Mouse (Mus musculus) neural tube, embryonic 11.5 days (tissue): ENCODE results near the gene Fam131a. TPM values are rescaled to one million over a fixed set of nuclear protein-coding genes. Genes with fewer than 3 reads are reported as not detected.

Experiments used
- ATAC-seq: fragments of 200-750 bp; cut with Nextera tagmentation; 2 replicates; pipeline ENCODE4 v1.8.0; 2017; ENCODE audit warnings: moderate number of reproducible peaks, mild to moderate bottlenecking, moderate TSS enrichment, moderate library complexity; ENCODE audit not compliant: insufficient read depth, low FRiP score, low TSS enrichment
- DNase-seq: peaks from one replicate; pipeline ENCODE4 v3.0.0-alpha.2; 2015; ENCODE audit warnings: low spot score
- H3K27ac ChIP-seq: fragments of 300-500 bp; sonication (generic); 2 replicates; pipeline ENCODE4 v1.5.1; 2014; ENCODE audit warnings: low read depth, mild to moderate bottlenecking, low read length
- H3K27me3 ChIP-seq: fragments of 300-500 bp; sonication (generic); 2 replicates; pipeline ENCODE4 v1.6.1; 2014; ENCODE audit warnings: mild to moderate bottlenecking, low read length, mixed read lengths; ENCODE audit not compliant: control insufficient read depth, insufficient read depth
- H3K36me3 ChIP-seq: fragments of 300-500 bp; sonication (generic); 2 replicates; pipeline ENCODE4 v1.6.1; 2014; ENCODE audit warnings: mild to moderate bottlenecking, low read length, moderate library complexity, mixed read lengths; ENCODE audit not compliant: control insufficient read depth, insufficient read depth
- H3K4me1 ChIP-seq: fragments of 300-500 bp; sonication (generic); 2 replicates; pipeline ENCODE4 v1.6.1; 2014; ENCODE audit warnings: low read length, mixed read lengths; ENCODE audit not compliant: control insufficient read depth, insufficient read depth
- H3K4me2 ChIP-seq: fragments of 300-500 bp; sonication (generic); 2 replicates; pipeline ENCODE4 v1.6.1; 2014; ENCODE audit warnings: low read depth, mild to moderate bottlenecking, moderate library complexity
- H3K4me3 ChIP-seq: fragments of 300-500 bp; sonication (generic); 2 replicates; pipeline ENCODE4 v1.5.1; 2014; ENCODE audit warnings: low read depth, low read length
- H3K9ac ChIP-seq: fragments of 300-500 bp; sonication (generic); 2 replicates; pipeline ENCODE4 v1.6.1; 2014; ENCODE audit warnings: mild to moderate bottlenecking, low read length
- H3K9me3 ChIP-seq: fragments of 300-500 bp; sonication (generic); 2 replicates; pipeline ENCODE4 v1.6.1; 2016; ENCODE audit warnings: low read length; ENCODE audit not compliant: control insufficient read depth
- WGBS: fragments of 180-500 bp; shearing (Covaris S2); extraction: QIAGEN DNeasy Blood & Tissue Kit; methylation state at CpG from one replicate; pipeline ENCODE4 v1.1.7; 2014; 5-methylcytosine and 5-hydroxymethylcytosine counted together
- polyA plus RNA-seq: library from polyadenylated mRNA; unstranded; fragments of >200 nt; fragmentation: Nextera tagmentation; extraction: Ambion mirVana; gene quantifications from 2 replicates; pipeline ENCODE4 v1.2.1, GENCODE M21; 2014

Fam131a gene
- polyA plus RNA-seq, 1 experiment from 2014 or later = 17.8 TPM

GRCm38 (mm10) chr16:20715976-20716840, 23.2 kb downstream of the Fam131a start:
- peak; percentile 92 for DNase-seq
- Histone ChIP-seq H3K4me2 (peak overlapping the region; percentile 93), H3K4me3 (peak overlapping the region; percentile 63), H3K9ac (peak overlapping the region; percentile 82), H3K27me3 (no peaks in the 10 kb centered on the region), H3K9me3 (no peaks in the 10 kb centered on the region), H3K27ac (peak overlapping the region; percentile 88), H3K36me3 (peaks cover 6% of the 10 kb centered on the region), H3K4me1 (peaks cover 30% of the 10 kb centered on the region)
- WGBS = under 1% methylated on average over 61 of the region's 68 CpGs
- ATAC-seq = peak; percentile 88

- under 1% methylated on average over 8 of the region's 8 CpGs for WGBS
- peaks cover 4% of the 10 kb centered on the region for H3K36me3 ChIP-seq
- H3K4me1 ChIP-seq = peaks cover 30% of the 10 kb centered on the region
- DNase-seq (no peak), ATAC-seq (peak; percentile 8)
- H3K27ac ChIP-seq = peak overlapping the region; percentile 88
- no peaks in the 10 kb centered on the region for H3K27me3 ChIP-seq
- peak overlapping the region; percentile 93 for H3K4me2 ChIP-seq
- no peaks in the 10 kb centered on the region for H3K9me3 ChIP-seq
- H3K9ac ChIP-seq = peak overlapping the region; percentile 82
- peak overlapping the region; percentile 63 for H3K4me3 ChIP-seq
Observed at GRCm38 (mm10) chr16:20716841-20717180, 23.8 kb downstream of the Fam131a start.

GRCm38 (mm10) chr16:20717181-20717977, 24.3 kb downstream of the Fam131a start, which contains the start of the genes Polr2h and Clcn2:
TSS of gene Polr2h (plus strand) at chr16:20717665.
TSS of gene Clcn2 (minus strand) at chr16:20717746.
- H3K9me3 ChIP-seq = no peaks in the 10 kb centered on the region
- peak within 1 kb of the TSS; percentile 63 for H3K4me3 ChIP-seq
- peaks cover 30% of the 10 kb centered on the region for H3K4me1 ChIP-seq
- H3K36me3 ChIP-seq = peaks cover 6% of the 10 kb centered on the region
- DNase-seq = peak; percentile 94
- H3K4me2 ChIP-seq = peak within 1 kb of the TSS; percentile 93
- H3K27me3 ChIP-seq = no peaks in the 10 kb centered on the region
- H3K9ac ChIP-seq = peak within 1 kb of the TSS; percentile 82
- peak within 1 kb of the TSS; percentile 88 for H3K27ac ChIP-seq
- peak; percentile 64 for ATAC-seq
- under 1% methylated on average over 62 of the region's 62 CpGs for WGBS

- DNase-seq (no peak), ATAC-seq (peak; percentile 14; the same call in 1 of the 2 replicates)
- Histone ChIP-seq H3K36me3 (peaks cover 5% of the 10 kb centered on the region), H3K4me1 (peaks cover 30% of the 10 kb centered on the region), H3K9ac (peak overlapping the region; percentile 82), H3K9me3 (no peaks in the 10 kb centered on the region), H3K27ac (peak overlapping the region; percentile 88), H3K4me3 (peak overlapping the region; percentile 63), H3K27me3 (no peaks in the 10 kb centered on the region), H3K4me2 (peak overlapping the region; percentile 93)
- 5% methylated on average over 18 of the region's 18 CpGs for WGBS
Observed at GRCm38 (mm10) chr16:20717978-20718670, 25.1 kb downstream of the Fam131a start.

GRCm38 (mm10) chr16:20721808-20722207, 28.8 kb downstream of the Fam131a start:
- DNase-seq = no peak
- H3K9ac ChIP-seq = no peak overlapping the region
- H3K27me3 ChIP-seq = no peaks in the 10 kb centered on the region
- H3K4me1 ChIP-seq = peaks cover 10% of the 10 kb centered on the region
- peaks cover 2% of the 10 kb centered on the region; the same call in 1 of the 2 replicates for H3K36me3 ChIP-seq
- H3K4me3 ChIP-seq = no peak overlapping the region
- H3K4me2 ChIP-seq = no peak overlapping the region
- no peaks in the 10 kb centered on the region for H3K9me3 ChIP-seq
- 88% methylated on average over 10 of the region's 10 CpGs for WGBS
- ATAC-seq = no peak
- no peak overlapping the region for H3K27ac ChIP-seq

- Histone ChIP-seq H3K4me1 (peaks cover 5% of the 10 kb centered on the region), H3K9ac (no peak overlapping the region), H3K36me3 (peaks cover 2% of the 10 kb centered on the region; the same call in 1 of the 2 replicates), H3K9me3 (no peaks in the 10 kb centered on the region), H3K4me2 (no peak overlapping the region), H3K4me3 (no peak overlapping the region), H3K27me3 (no peaks in the 10 kb centered on the region), H3K27ac (no peak overlapping the region)
- DNase-seq (no peak), ATAC-seq (no peak)
- WGBS = 67% methylated on average over 4 of the region's 4 CpGs
Observed at GRCm38 (mm10) chr16:20722736-20723135, 29.7 kb downstream of the Fam131a start.

GRCm38 (mm10) chr16:20723247-20723646, 30.2 kb downstream of the Fam131a start:
- no peak for ATAC-seq
- 57% methylated on average over 4 of the region's 4 CpGs for WGBS
- Histone ChIP-seq H3K9me3 (no peaks in the 10 kb centered on the region), H3K4me1 (peaks cover 5% of the 10 kb centered on the region), H3K27me3 (no peaks in the 10 kb centered on the region), H3K36me3 (peaks cover 2% of the 10 kb centered on the region; the same call in 1 of the 2 replicates), H3K4me3 (no peak overlapping the region), H3K27ac (no peak overlapping the region), H3K9ac (no peak overlapping the region), H3K4me2 (no peak overlapping the region)
- no peak for DNase-seq

- DNase-seq (peak; percentile 68), ATAC-seq (no peak; the same call in 1 of the 2 replicates)
- Histone ChIP-seq H3K4me3 (no peak overlapping the region), H3K4me2 (no peak overlapping the region), H3K4me1 (no peaks in the 10 kb centered on the region), H3K27ac (no peak overlapping the region), H3K27me3 (0 out of 2 replicates have a peak, but pooled peaks cover 2% of the 10 kb centered on the region), H3K9ac (no peak overlapping the region), H3K36me3 (peaks cover 2% of the 10 kb centered on the region; the same call in 1 of the 2 replicates), H3K9me3 (no peaks in the 10 kb centered on the region)
- WGBS = 35% methylated on average over 5 of the region's 5 CpGs
Observed at GRCm38 (mm10) chr16:20724338-20724748, 31.3 kb downstream of the Fam131a start.
